ENCODE assay signal across 8 mouse cellular contexts in genomic region chr12:5119726-5120125, GRCm38 (mm10).
DNase-seq lines count a peak whose midpoint lies in the region.

No protein-coding gene starts in this region.

- intact Hi-C loops in gastrocnemius, postnatal 14 days (cut with DNase I; ENCODE audit: low total_unique reads), result no loop called here

- peak; percentile 89 to 93 for DNase-seq in adrenal gland, adult (ENCODE audit: inconsistent age in 2 of 2, low spot score in 1 of 2)
- peak; percentile 92 for DNase-seq in embryo, embryonic 10.5 days (ENCODE audit: low spot score)
- peak; percentile 96 for DNase-seq in gastrocnemius, postnatal 14 days
- peak; percentile 37 for DNase-seq in induced T-regulatory cell, adult 2 months (ENCODE audit: low read depth)
- peak; percentile 94 to 97 for DNase-seq in left cerebral cortex, adult 18-20 months (ENCODE audit: low spot score in 2 of 2)
- DNase-seq in lung, postnatal 25 days (ENCODE audit: low spot score), result peak; percentile 78
- peak; percentile 97 for DNase-seq in right cerebral cortex, adult 18-20 months
- DNase-seq in urinary bladder, postnatal 10 days (ENCODE audit: low spot score), result peak; percentile 79

Comparison
In these comparisons a context has a peak if more than half of its experiments do, and no peak if none do; other contexts are left out.
1. Peak in every context shown above with its lines: DNase-seq.
2. DNase-seq: peak in every context shown above with its lines; median percentile 97 in right cerebral cortex, adult 18-20 months; 96 in gastrocnemius, postnatal 14 days; 96 in left cerebral cortex, adult 18-20 months; 92 in embryo, embryonic 10.5 days; 91 in adrenal gland, adult; 79 in urinary bladder, postnatal 10 days; 78 in lung, postnatal 25 days; 37 in induced T-regulatory cell, adult 2 months.